In genomic region chr3:99959805-99960485, GRCm38 (mm10) we compare ENCODE assay signal across 27 mouse cellular contexts.
DNase-seq lines count a peak whose midpoint lies in the region; ATAC-seq lines count a peak whose summit lies in the region.
"Had no signal": no experiment of that assay in that cellular context is flagged by ENCODE, and none has a peak within 500 bp of the region (broad histone marks: within the 10 kb centered on the region; RNA-seq: fewer than 3 reads in every experiment).

No protein-coding gene starts in this region.

- intact Hi-C loops in left cerebral cortex, postnatal 36 days (cut with DNase I) = no loop called here

- 0 out of 2 replicates have a peak, but pooled peaks cover 5% of the 10 kb centered on the region for H3K4me1 ChIP-seq in embryonic facial prominence, embryonic 12.5 days
- H3K4me1 ChIP-seq in embryonic facial prominence, embryonic 10.5 days = peaks cover 7% of the 10 kb centered on the region; the same call in 1 of the 2 replicates
- H3K4me1 ChIP-seq in limb, embryonic 10.5 days = peaks cover 36% of the 10 kb centered on the region
- H3K4me1 ChIP-seq: forebrain, embryonic 15.5 days; hindbrain, embryonic 13.5 days; intestine, embryonic 15.5 days had no signal

- no peak overlapping the region for H3K4me3 ChIP-seq in embryonic facial prominence, embryonic 12.5 days
- H3K4me3 ChIP-seq in embryonic facial prominence, embryonic 10.5 days = no peak overlapping the region
- H3K4me3 ChIP-seq in limb, embryonic 10.5 days = no peak overlapping the region
- H3K4me3 ChIP-seq: embryonic facial prominence, embryonic 15.5 days; forebrain, embryonic 15.5 days; hindbrain, embryonic 10.5 days; hindbrain, embryonic 13.5 days; intestine, embryonic 15.5 days had no signal

- no peak for DNase-seq in embryonic facial prominence, embryonic 10.5 days (ENCODE audit: low spot score)
- peak; percentile 39 for DNase-seq in retina, embryonic 14.5 days (ENCODE audit: low spot score)
- DNase-seq in retina, postnatal 1 day = no peak
- DNase-seq in limb, embryonic 10.5 days (ENCODE audit: low spot score) = no peak
- no peak for DNase-seq in left cerebral cortex, postnatal 36 days (ENCODE audit: low spot score in 2 of 2)
- DNase-seq in spleen, postnatal 4 days (ENCODE audit: low spot score in 2 of 2) = no peak
- DNase-seq: adrenal gland, adult 8-10 months; adrenal gland, postnatal 25 days; B cell, adult 2 months; cerebellum, adult 11-12 months; cerebellum, adult 8-10 months; cerebellum, postnatal 10 days; cerebellum, postnatal 36 days; gastrocnemius, postnatal 10 days; gastrocnemius, postnatal 36 days; heart, postnatal 36 days had no signal

- WGBS in embryonic facial prominence, embryonic 12.5 days = 53% methylated on average over 7 of the region's 7 CpGs
- 71% methylated on average over 7 of the region's 7 CpGs for WGBS in embryonic facial prominence, embryonic 10.5 days
- 60% methylated on average over 7 of the region's 7 CpGs for WGBS in limb, embryonic 10.5 days

- H3K36me3 ChIP-seq in embryonic facial prominence, embryonic 12.5 days = no peaks in the 10 kb centered on the region
- no peaks in the 10 kb centered on the region for H3K36me3 ChIP-seq in embryonic facial prominence, embryonic 10.5 days (replicated peaks)
- H3K36me3 ChIP-seq in limb, embryonic 10.5 days = no peaks in the 10 kb centered on the region
- H3K36me3 ChIP-seq: embryonic facial prominence, embryonic 15.5 days; forebrain, embryonic 15.5 days; G1E; hindbrain, embryonic 10.5 days; hindbrain, embryonic 13.5 days; intestine, embryonic 15.5 days had no signal

- no peaks in the 10 kb centered on the region for H3K9me3 ChIP-seq in embryonic facial prominence, embryonic 12.5 days
- no peaks in the 10 kb centered on the region for H3K9me3 ChIP-seq in embryonic facial prominence, embryonic 10.5 days
- no peaks in the 10 kb centered on the region for H3K9me3 ChIP-seq in limb, embryonic 10.5 days (replicated peaks)
- H3K9me3 ChIP-seq: embryonic facial prominence, embryonic 15.5 days; forebrain, embryonic 15.5 days; hindbrain, embryonic 10.5 days; hindbrain, embryonic 13.5 days; intestine, embryonic 15.5 days had no signal

- 0 out of 2 replicates have a peak, but pooled peaks have one; percentile 28 for ATAC-seq in embryonic facial prominence, embryonic 12.5 days (ENCODE audit: insufficient number of reproducible peaks, insufficient read depth, low FRiP score, low TSS enrichment)
- ATAC-seq: activated CD4-positive, CD25-positive, alpha-beta regulatory T cell, adult 4 months; forebrain, embryonic 15.5 days; hindbrain, embryonic 16.5 days; intestine, embryonic 15.5 days had no signal

- H3K27me3 ChIP-seq in embryonic facial prominence, embryonic 12.5 days = peaks cover 5% of the 10 kb centered on the region; the same call in 1 of the 2 replicates
- H3K27me3 ChIP-seq in embryonic facial prominence, embryonic 10.5 days (replicated peaks; ENCODE audit: low read depth, poor library complexity, severe bottlenecking) = no peaks in the 10 kb centered on the region; the same call in 1 of the 2 replicates
- H3K27me3 ChIP-seq in limb, embryonic 10.5 days (ENCODE audit: low read depth, poor library complexity, severe bottlenecking) = peaks cover 43% of the 10 kb centered on the region
- H3K27me3 ChIP-seq: CH12.LX; embryonic facial prominence, embryonic 15.5 days; forebrain, embryonic 15.5 days; hindbrain, embryonic 13.5 days; intestine, embryonic 15.5 days had no signal

- H3K27ac ChIP-seq in embryonic facial prominence, embryonic 12.5 days = no peak overlapping the region
- no peak overlapping the region for H3K27ac ChIP-seq in embryonic facial prominence, embryonic 10.5 days (replicated peaks)
- peak overlapping the region; percentile 43 for H3K27ac ChIP-seq in limb, embryonic 10.5 days
- H3K27ac ChIP-seq: embryonic facial prominence, embryonic 15.5 days; forebrain, embryonic 15.5 days; hindbrain, embryonic 10.5 days; hindbrain, embryonic 13.5 days; intestine, embryonic 15.5 days had no signal

- no peak overlapping the region for H3K9ac ChIP-seq in embryonic facial prominence, embryonic 12.5 days
- H3K9ac ChIP-seq: embryonic facial prominence, embryonic 15.5 days; forebrain, embryonic 15.5 days; hindbrain, embryonic 13.5 days; intestine, embryonic 15.5 days had no signal

- H3K4me2 ChIP-seq in embryonic facial prominence, embryonic 12.5 days (replicated peaks) = no peak overlapping the region
- H3K4me2 ChIP-seq: embryonic facial prominence, embryonic 15.5 days; forebrain, embryonic 15.5 days; heart, embryonic 11.5 days; hindbrain, embryonic 13.5 days; intestine, embryonic 15.5 days had no signal
